Mouse (Mus musculus) ES-Bruce4 (cell line): ENCODE data around the gene Traf4. TPM values are rescaled to one million over a fixed set of nuclear protein-coding genes. Genes with fewer than 3 reads are reported as not detected.

Source experiments
- H3K27ac ChIP-seq: 2 replicates; pipeline ENCODE4 v1.5.1; 2012; ENCODE audit warnings: low read length, inconsistent platforms; ENCODE audit not compliant: insufficient read depth
- H3K27me3 ChIP-seq: 2 replicates; pipeline ENCODE4 v1.6.1; 2012; ENCODE audit warnings: mild to moderate bottlenecking, low read length, inconsistent platforms; ENCODE audit not compliant: control insufficient read depth, poor library complexity, insufficient read depth, severe bottlenecking
- H3K36me3 ChIP-seq: 2 replicates; pipeline ENCODE4 v1.6.1; 2012; ENCODE audit warnings: inconsistent platforms, mild to moderate bottlenecking, low read length, moderate library complexity; ENCODE audit not compliant: control insufficient read depth, poor library complexity, insufficient read depth, severe bottlenecking
- H3K4me1 ChIP-seq: one replicate; pipeline ENCODE4 v1.8.1; 2011; ENCODE audit warnings: low read length; ENCODE audit not compliant: control insufficient read depth, insufficient read depth
- H3K4me3 ChIP-seq: 2 replicates; pipeline ENCODE4 v1.5.1; 2011; ENCODE audit warnings: low read depth, mild to moderate bottlenecking, low read length
- H3K9ac ChIP-seq: 2 replicates; pipeline ENCODE4 v1.6.1; 2012; ENCODE audit warnings: low read depth, mild to moderate bottlenecking, inconsistent platforms; ENCODE audit not compliant: poor library complexity, severe bottlenecking
- H3K9me3 ChIP-seq: replicated peaks from 2 replicates; pipeline ENCODE4 v1.6.1; 2012; ENCODE audit warnings: mild to moderate bottlenecking, low read length, inconsistent platforms; ENCODE audit not compliant: control insufficient read depth, poor library complexity, insufficient read depth, severe bottlenecking
- CTCF ChIP-seq: IDR thresholded peaks from one replicate; pipeline ENCODE4 v1.8.1; 2011; ENCODE audit warnings: low read depth, low read length
- EP300 ChIP-seq: IDR thresholded peaks from 2 replicates; pipeline ENCODE4 v1.6.1; 2011; ENCODE audit warnings: low read depth, low read length; ENCODE audit not compliant: insufficient read depth
- POLR2A ChIP-seq: IDR thresholded peaks from one replicate; pipeline ENCODE4 v1.8.1; 2011; ENCODE audit warnings: low read length; ENCODE audit not compliant: insufficient read depth
- polyA plus RNA-seq: library from polyadenylated mRNA; stranded (reverse); fragments of >200 nt; gene quantifications from 2 replicates; pipeline ENCODE4 v1.2.4, GENCODE M21; 2011; ENCODE audit warnings: low read depth; ENCODE audit not compliant: missing spikeins, insufficient read depth, insufficient read length

Gene Traf4
- 87.4 and 99.3 TPM in 2 replicates for polyA plus RNA-seq

DNA sequence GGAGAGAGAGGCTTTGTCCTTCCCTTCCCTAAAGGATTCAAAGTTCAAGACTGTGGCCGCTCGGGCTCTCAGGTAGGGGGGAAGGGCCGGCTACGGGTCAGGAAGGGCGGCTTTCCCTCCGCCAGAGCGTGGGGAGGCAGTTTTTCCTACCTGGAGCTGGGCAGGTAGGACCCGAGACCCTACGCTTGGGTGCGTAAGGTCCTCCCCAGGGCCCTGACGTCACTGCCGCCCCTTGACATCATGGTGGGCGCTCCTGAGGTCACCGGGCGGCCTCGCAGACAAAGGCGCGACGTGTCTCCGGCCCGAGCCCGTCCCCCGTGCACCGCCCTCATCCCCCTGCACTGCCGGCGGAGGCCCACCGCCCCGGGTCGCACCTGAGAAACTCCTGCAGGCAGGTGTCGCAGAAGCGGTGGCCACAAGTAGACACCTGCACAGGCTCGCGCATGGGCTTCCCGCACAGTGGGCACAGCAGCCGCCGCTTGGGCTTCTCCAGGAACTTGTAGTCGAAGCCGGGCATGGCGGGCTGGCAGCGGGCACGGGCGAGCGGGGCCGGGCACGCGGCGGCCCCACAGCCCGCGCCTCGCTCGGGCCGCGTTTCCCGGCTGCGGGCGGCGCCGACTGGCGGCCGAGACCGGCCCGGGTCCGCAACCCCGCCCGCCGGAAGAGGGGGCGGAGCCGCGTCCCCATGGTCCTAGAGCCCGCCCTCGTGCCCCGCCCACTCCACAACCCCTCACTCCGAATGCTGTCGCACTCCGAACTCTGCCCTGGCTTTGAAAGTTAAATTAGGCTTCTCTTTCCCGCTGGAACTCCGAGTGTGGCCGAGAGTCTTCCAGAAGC lies at the start of gene Traf4:
Traf4 (minus strand) TSS at position 666 of the 837 bp plus-strand sequence.
- Histone ChIP-seq H3K27me3 (no peaks in the 10 kb centered on the region), H3K27ac (peak within 1 kb of the TSS; percentile 96), H3K36me3 (peaks cover 21% of the 10 kb centered on the region), H3K9me3 (no peaks in the 10 kb centered on the region), H3K4me3 (peak within 1 kb of the TSS; percentile 81), H3K9ac (peak within 1 kb of the TSS; percentile 96), H3K4me1 (peaks cover 11% of the 10 kb centered on the region)
- TF ChIP-seq EP300: peak; percentile 10; the same call in 1 of the 2 replicates
- TF ChIP-seq POLR2A: no peak

DNA sequence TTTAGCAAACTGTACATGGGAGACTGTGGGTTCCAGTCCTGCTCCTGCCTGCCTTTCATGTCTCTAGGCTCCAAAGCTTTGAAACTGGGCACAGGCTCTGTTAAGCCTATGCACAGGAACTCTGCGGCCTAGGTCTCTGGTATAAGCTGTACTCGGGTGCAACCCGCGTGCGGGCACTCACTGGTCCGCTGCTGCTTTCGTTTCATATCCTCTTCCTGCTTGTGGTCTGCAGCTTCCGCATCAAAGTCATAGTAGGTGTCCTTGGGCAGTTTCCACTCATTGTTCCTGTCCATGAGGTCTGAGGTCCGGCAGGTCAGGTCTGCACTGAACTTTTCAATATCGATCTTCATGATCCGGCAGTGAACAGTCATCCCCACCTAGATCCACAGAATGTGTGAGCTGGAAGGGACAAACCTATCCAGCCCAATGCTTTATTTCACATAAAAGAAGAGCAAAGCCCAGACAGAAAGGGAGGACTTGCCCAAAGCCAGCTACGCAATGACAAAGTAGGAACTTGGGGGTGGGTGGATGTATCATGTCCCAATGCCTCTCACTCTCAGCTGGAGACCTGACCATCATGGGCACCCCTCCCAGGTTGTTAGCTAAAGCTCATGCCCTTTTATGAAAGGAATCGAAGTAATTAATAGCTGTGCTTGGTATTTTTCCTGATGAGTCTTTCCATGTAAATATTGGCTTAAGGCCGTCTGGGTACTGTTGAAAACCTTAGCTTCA lies 47.9 kb upstream of the Traf4 start:
- Histone ChIP-seq H3K4me3 (no peak overlapping the region), H3K27ac (no peak overlapping the region), H3K27me3 (no peaks in the 10 kb centered on the region), H3K36me3 (peaks cover 83% of the 10 kb centered on the region), H3K4me1 (no peaks in the 10 kb centered on the region), H3K9me3 (no peaks in the 10 kb centered on the region), H3K9ac (no peak overlapping the region)
- TF ChIP-seq POLR2A (no peak), EP300 (no peak), CTCF (no peak)

DNA sequence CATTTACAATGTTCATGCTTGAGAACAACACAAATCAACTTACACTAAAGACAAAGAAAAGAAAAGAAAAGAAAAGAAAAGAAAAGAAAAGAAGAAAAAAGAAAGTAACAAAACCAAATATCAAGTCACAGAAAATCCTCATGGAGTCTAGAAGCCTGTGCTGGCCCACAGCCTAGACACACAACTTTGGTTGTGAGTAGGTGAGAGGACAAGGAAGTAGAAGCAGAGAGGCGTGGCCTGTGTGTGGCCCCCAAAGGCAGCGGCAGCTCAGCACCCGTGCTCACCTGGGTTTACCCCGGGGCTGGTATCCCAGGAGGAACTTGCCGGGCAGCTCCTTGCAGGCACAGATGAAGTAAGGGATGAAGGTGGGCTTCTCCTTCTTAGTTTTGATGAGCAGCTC lies 46.1 kb upstream of the Traf4 start:
- Histone ChIP-seq H3K9me3 (no peaks in the 10 kb centered on the region), H3K9ac (no peak overlapping the region), H3K36me3 (peaks cover 84% of the 10 kb centered on the region), H3K4me1 (no peaks in the 10 kb centered on the region), H3K27ac (no peak overlapping the region), H3K4me3 (no peak overlapping the region), H3K27me3 (no peaks in the 10 kb centered on the region)
- TF ChIP-seq POLR2A: no peak
- no peak for TF ChIP-seq EP300
- no peak for TF ChIP-seq CTCF

GRCm38 (mm10) chr11:78210615-78211014 lies 45.2 kb upstream of the Traf4 start:
- TF ChIP-seq EP300: no peak
- no peak for TF ChIP-seq POLR2A
- no peak for TF ChIP-seq CTCF
- Histone ChIP-seq H3K27ac (no peak overlapping the region), H3K36me3 (peaks cover 80% of the 10 kb centered on the region), H3K9ac (no peak overlapping the region), H3K4me1 (no peaks in the 10 kb centered on the region), H3K9me3 (no peaks in the 10 kb centered on the region), H3K27me3 (no peaks in the 10 kb centered on the region), H3K4me3 (no peak overlapping the region)

GRCm38 (mm10) chr11:78209886-78210285 lies 44.5 kb upstream of the Traf4 start:
- TF ChIP-seq POLR2A (no peak), CTCF (no peak)
- no peak overlapping the region for H3K9ac ChIP-seq
- H3K4me3 ChIP-seq: no peak overlapping the region
- H3K4me1 ChIP-seq: no peaks in the 10 kb centered on the region
- H3K9me3 ChIP-seq: no peaks in the 10 kb centered on the region
- H3K27me3 ChIP-seq: no peaks in the 10 kb centered on the region
- no peak overlapping the region for H3K27ac ChIP-seq
- H3K36me3 ChIP-seq: peaks cover 74% of the 10 kb centered on the region

DNA sequence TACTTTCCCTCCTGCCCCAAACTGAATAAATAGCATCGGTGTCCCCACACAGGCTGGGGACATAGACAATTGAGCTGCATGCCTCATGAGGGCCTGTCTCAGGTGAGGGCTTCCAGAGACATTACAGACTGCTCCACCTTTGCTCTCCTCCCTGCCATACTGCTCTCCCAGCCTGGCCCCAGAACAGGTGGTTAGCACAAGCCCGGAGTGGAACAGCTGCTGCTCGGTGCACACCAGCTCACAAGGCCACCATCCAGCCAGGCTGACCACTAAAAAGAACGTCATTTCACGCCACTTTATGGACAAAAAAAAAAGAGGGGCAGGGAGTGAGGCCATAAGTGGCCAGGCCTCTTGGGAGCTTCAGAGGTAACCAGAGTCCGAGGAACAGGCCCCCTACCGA lies 41.8 kb upstream of the Traf4 start:
- Histone ChIP-seq H3K36me3 (peaks cover 52% of the 10 kb centered on the region), H3K9me3 (no peaks in the 10 kb centered on the region), H3K27ac (no peak overlapping the region), H3K27me3 (no peaks in the 10 kb centered on the region), H3K4me1 (no peaks in the 10 kb centered on the region), H3K4me3 (no peak overlapping the region), H3K9ac (no peak overlapping the region)
- no peak for TF ChIP-seq POLR2A
- no peak for TF ChIP-seq EP300
- no peak for TF ChIP-seq CTCF
